Mouse (Mus musculus) thymus, postnatal 0 days (tissue): ENCODE data around the gene Slc38a3. TPM values are rescaled to one million over a fixed set of nuclear protein-coding genes. Genes with fewer than 3 reads are reported as not detected.

Experiments used
- DNase-seq: peaks from one replicate; pipeline ENCODE4 v3.0.0-alpha.2; 2015; ENCODE audit warnings: low spot score
- polyA plus RNA-seq: library from polyadenylated mRNA; unstranded; fragments of >200 nt; fragmentation: Nextera tagmentation; extraction: Ambion mirVana; gene quantifications from 2 replicates; pipeline ENCODE4 v1.2.1, GENCODE M21; 2015

Gene Slc38a3
- polyA plus RNA-seq, 1 experiment from 2014 or later: 0.60 TPM

DNA sequence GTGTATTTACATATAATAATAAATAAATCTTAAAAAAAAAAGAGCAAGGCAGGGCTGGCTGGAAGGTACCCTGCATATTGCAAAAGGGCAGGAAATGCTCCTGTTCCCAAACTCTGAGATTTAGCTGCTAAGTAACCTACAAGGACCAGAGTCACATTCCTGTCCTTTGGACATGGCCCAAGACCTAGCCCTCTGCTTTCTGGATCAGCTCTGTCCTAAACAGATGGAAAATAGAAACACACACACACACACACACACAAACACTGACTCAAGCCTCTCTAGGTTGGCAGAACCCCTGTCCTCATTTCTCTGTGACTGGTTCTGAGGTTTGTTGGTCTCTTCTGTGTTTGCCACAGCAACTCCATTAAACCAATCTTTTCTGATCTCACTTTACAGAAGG is 48.4 kb downstream of the Slc38a3 start:
- DNase-seq: no peak

GRCm38 (mm10) chr9:107619546-107619879 is 49.8 kb downstream of the Slc38a3 start:
- DNase-seq: no peak

GRCm38 (mm10) chr9:107618778-107619545 is 50.4 kb downstream of the Slc38a3 start:
- DNase-seq: no peak

- DNase-seq: no peak
Observed at GRCm38 (mm10) chr9:107618098-107618497, 51.2 kb downstream of the Slc38a3 start.

DNA sequence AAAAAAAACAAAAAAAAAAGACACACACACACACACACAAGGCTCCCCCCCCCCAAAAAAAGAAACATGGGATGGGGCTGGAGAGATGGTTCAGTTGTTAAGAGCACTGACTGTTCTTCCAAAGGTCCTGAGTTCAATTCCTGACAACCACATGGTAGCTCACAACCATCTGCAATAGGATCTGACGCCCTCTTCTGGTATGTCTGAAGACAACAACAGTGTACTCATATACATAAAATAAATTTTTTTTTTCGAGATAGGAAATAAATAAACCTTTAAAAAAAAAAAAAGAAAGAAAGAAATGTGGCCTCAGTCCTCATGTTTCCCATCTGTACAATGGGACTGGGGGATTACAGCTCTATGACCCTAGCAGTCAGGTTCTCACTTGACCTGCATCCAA is 51.9 kb downstream of the Slc38a3 start:
- DNase-seq: no peak

GRCm38 (mm10) chr9:107615035-107615434 is 54.3 kb downstream of the Slc38a3 start:
- no peak for DNase-seq

GRCm38 (mm10) chr9:107612945-107613569 is 56.3 kb downstream of the Slc38a3 start:
- DNase-seq: no peak

GRCm38 (mm10) chr9:107612191-107612944 is 57.0 kb downstream of the Slc38a3 start:
- peak; percentile 94 for DNase-seq

DNA sequence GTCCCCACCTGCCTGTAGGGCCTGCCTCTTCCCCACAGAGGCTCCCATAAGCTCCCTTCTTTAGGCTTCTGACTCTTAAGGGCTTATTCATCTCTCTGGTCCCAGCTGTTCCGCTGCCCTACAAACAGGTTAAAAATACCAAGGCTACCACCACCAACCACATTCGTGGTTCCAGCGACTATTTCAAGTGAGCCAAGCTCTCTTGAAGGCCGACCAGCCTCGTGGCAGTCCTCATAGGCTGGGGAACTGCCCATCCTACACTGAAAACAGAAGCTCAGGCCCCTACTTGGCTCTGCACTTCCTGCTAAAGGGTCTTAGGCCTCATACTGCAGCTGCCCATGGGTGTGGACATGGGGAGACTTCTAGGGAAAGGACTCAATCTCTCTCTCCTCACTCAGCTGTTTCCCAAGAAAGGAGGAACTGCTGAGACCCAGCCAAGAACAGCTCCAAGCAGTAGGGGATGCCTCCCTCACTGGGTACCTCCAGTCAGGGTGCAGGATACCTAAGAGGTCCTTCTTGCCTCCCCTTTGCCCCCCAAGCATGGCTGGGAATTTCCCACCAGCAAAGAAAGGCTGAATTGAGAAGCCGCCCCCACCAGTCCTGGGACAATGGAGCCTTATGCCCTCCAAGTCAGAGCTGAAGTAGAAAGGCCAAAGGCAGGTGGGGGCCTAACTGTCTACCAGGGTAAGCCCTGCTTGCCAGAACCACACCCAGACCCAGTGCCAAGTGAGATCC is 57.7 kb downstream of the Slc38a3 start:
- no peak for DNase-seq

GRCm38 (mm10) chr9:107609433-107609830 is 59.9 kb downstream of the Slc38a3 start:
- no peak for DNase-seq

- no peak for DNase-seq
Observed at GRCm38 (mm10) chr9:107608741-107609432, 60.4 kb downstream of the Slc38a3 start, which contains the start of gene Sema3b. Gene Sema3b, minus strand, starts transcription at chr9:107609229.

DNA sequence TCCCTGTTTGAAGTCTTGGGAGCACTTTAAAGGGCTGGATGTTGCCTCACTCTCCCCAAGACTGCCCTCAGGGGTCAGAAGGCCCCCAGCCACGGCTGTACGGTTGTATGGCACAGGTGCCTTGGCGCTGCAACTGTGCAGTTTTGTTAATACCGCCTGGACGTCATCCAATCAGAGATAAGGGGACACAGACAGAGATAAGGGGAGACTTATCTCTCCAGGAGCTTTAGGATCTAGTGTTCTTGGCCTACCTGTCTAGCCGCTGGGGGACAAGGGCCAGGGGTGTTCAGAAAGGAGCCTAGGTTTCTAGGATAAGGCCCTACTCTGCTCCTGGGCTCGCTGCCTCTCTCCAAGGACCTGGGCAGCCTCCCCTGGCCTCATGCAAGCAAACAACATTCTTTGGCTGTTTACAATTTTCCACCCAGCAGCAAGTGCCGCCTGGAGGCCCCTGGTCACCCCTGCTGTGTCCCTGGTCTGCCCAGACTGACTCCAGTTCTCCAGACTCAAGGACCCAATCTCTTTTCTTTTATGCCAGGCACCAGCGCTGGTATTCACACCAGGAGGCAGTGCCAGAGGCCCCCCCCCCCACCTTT is 61.6 kb downstream of the Slc38a3 start:
- DNase-seq: no peak

DNA sequence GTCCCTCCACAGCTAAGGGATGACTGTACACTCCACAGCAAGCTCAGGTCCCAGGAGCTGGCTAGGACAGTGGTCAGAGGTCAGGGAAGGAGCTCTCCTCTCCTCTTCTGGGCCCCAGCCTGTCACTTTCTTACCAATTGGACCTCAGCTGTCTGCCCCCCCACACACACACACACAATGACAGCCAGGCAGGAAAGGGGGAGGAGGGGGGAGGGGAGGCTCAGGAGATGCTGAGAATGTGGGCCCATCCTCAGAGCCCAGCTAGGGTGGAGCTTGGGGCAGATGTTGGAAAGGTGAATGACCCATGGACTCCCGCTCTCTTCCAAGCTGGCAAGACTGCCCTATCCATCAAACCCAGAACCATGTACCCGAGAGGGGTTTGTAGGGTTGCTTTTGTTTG is 62.3 kb downstream of the Slc38a3 start:
- no peak for DNase-seq

- no peak for DNase-seq
Observed at GRCm38 (mm10) chr9:107606591-107606990, 62.7 kb downstream of the Slc38a3 start.

- DNase-seq: no peak
Observed at GRCm38 (mm10) chr9:107605041-107605661, 64.2 kb downstream of the Slc38a3 start.

GRCm38 (mm10) chr9:107603251-107603650 is 66.1 kb downstream of the Slc38a3 start:
- no peak for DNase-seq

GRCm38 (mm10) chr9:107602068-107602648 is 67.2 kb downstream of the Slc38a3 start:
- peak; percentile 87 for DNase-seq

- DNase-seq: no peak
Observed at GRCm38 (mm10) chr9:107601275-107601674, 68.1 kb downstream of the Slc38a3 start.

DNA sequence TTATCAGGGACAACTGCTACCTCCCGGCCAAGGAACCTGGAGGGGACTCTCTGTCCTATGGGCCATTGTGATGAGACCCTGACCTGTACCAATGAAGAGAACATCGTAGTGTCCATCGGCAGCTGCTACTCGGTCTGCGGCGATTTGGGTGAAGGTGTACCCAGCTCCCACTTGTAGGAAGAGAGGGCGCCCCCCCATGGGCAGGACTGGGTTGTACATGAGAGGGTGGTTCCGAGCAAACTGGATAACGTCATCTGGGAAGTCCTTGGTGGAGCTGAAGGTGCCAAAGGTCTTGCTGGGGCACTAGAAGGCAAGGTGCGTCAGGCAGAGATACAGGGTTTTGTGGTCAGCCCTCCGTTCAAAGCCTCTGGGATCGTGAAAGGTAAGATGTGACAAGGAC is 68.6 kb downstream of the Slc38a3 start:
- no peak for DNase-seq
